Mouse (Mus musculus) liver, adult 2 months (tissue): ENCODE data around the gene Trex1.

ENCODE experiments used
- CTCF ChIP-seq: fragments of 200-500 bp; IDR thresholded peaks from 2 replicates; pipeline ENCODE4 v1.5.1; 2011; ENCODE audit warnings: low read depth, low read length, control low read depth
- POLR2A ChIP-seq: fragments of 200-500 bp; IDR thresholded peaks from 2 replicates; pipeline ENCODE4 v1.6.1; 2011; ENCODE audit warnings: low read length, control low read depth; ENCODE audit not compliant: insufficient read depth; ENCODE audit errors: extremely low read depth

DNA sequence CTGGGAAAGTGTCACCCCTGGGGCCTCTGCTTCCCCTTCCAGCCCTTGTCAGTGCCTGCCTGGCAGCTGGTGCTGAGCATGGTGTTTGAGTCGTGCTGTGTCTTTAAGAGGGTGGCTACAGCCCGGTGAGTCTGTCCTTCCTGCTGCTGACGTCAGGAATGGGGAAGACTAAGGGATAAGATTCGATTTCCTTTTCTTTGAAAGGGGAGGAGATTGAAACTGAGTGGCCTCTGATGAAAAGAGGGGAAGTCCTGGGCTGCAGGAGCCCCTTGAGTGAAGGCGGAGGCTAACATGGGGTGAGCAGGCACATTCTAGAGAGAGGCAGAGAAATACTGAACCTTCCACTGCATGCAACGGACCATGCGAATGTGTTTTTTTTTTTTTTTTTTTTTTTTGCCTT lies 4.8 kb downstream of the Trex1 start:
- TF ChIP-seq POLR2A (no peak), CTCF (no peak)
